Mouse (Mus musculus) neural tube, embryonic 15.5 days (tissue): ENCODE results near the gene Tial1. TPM values are rescaled to one million over a fixed set of nuclear protein-coding genes. Genes with fewer than 3 reads are reported as not detected.

ENCODE experiments used
- ATAC-seq: fragments of 200-750 bp; cut with Nextera tagmentation; 2 replicates; pipeline ENCODE4 v1.8.0; 2017; ENCODE audit warnings: mild to moderate bottlenecking, moderate TSS enrichment, moderate library complexity; ENCODE audit not compliant: low FRiP score
- H3K27ac ChIP-seq: fragments of 300-500 bp; sonication (generic); replicated peaks from 2 replicates; pipeline ENCODE4 v1.5.1; 2015; ENCODE audit warnings: mild to moderate bottlenecking, inconsistent platforms
- H3K27me3 ChIP-seq: fragments of 300-500 bp; sonication (generic); replicated peaks from 2 replicates; pipeline ENCODE4 v1.6.1; 2015; ENCODE audit warnings: inconsistent platforms
- H3K36me3 ChIP-seq: fragments of 300-500 bp; sonication (generic); 2 replicates; pipeline ENCODE4 v1.6.1; 2015; ENCODE audit warnings: inconsistent platforms
- H3K4me1 ChIP-seq: fragments of 300-500 bp; sonication (generic); 2 replicates; pipeline ENCODE4 v1.6.1; 2015; ENCODE audit warnings: inconsistent platforms
- H3K4me2 ChIP-seq: fragments of 300-500 bp; sonication (generic); 2 replicates; pipeline ENCODE4 v1.6.1; 2015; ENCODE audit warnings: inconsistent platforms, mild to moderate bottlenecking, moderate library complexity
- H3K4me3 ChIP-seq: fragments of 300-500 bp; sonication (generic); replicated peaks from 2 replicates; pipeline ENCODE4 v1.5.1; 2015; ENCODE audit warnings: mild to moderate bottlenecking, inconsistent platforms
- H3K9ac ChIP-seq: fragments of 300-500 bp; sonication (generic); replicated peaks from 2 replicates; pipeline ENCODE4 v1.6.1; 2015; ENCODE audit warnings: mild to moderate bottlenecking, inconsistent platforms
- H3K9me3 ChIP-seq: fragments of 300-500 bp; sonication (generic); replicated peaks from 2 replicates; pipeline ENCODE4 v1.6.1; 2016; ENCODE audit warnings: inconsistent platforms
- WGBS: fragments of 180-500 bp; shearing (Covaris S2); methylation state at CpG from one replicate; pipeline ENCODE4 v1.1.7; 2015; ENCODE audit warnings: mixed read lengths; 5-methylcytosine and 5-hydroxymethylcytosine counted together
- polyA plus RNA-seq: library from polyadenylated mRNA; unstranded; fragments of >200 nt; fragmentation: Nextera tagmentation; extraction: Ambion mirVana; gene quantifications from 2 replicates; pipeline ENCODE4 v1.2.1, GENCODE M21; 2015

The Tial1 gene
- polyA plus RNA-seq, 1 experiment from 2014 or later, result 26.9 TPM

GRCm38 (mm10) chr7:128440584-128440983 is 20.9 kb downstream of the Tial1 start:
- H3K9ac ChIP-seq, result no peak overlapping the region
- peaks cover 35% of the 10 kb centered on the region for H3K36me3 ChIP-seq
- no peak overlapping the region for H3K27ac ChIP-seq
- H3K4me3 ChIP-seq, result no peak overlapping the region
- no peak for ATAC-seq
- no peaks in the 10 kb centered on the region for H3K27me3 ChIP-seq
- H3K4me1 ChIP-seq, result no peaks in the 10 kb centered on the region
- H3K9me3 ChIP-seq, result no peaks in the 10 kb centered on the region
- WGBS, result 86% methylated on average over 2 of the region's 2 CpGs
- no peak overlapping the region for H3K4me2 ChIP-seq

- no peak overlapping the region for H3K4me3 ChIP-seq
- H3K27me3 ChIP-seq, result no peaks in the 10 kb centered on the region
- H3K9me3 ChIP-seq, result no peaks in the 10 kb centered on the region
- 97% methylated on average over 6 of the region's 6 CpGs for WGBS
- no peak overlapping the region for H3K9ac ChIP-seq
- peaks cover 24% of the 10 kb centered on the region for H3K36me3 ChIP-seq
- H3K4me2 ChIP-seq, result no peak overlapping the region
- H3K4me1 ChIP-seq, result no peaks in the 10 kb centered on the region
- no peak for ATAC-seq
- H3K27ac ChIP-seq, result no peak overlapping the region
Observed at GRCm38 (mm10) chr7:128439251-128439650, 22.3 kb downstream of the Tial1 start.

- H3K36me3 ChIP-seq, result peaks cover 17% of the 10 kb centered on the region
- no peak overlapping the region for H3K9ac ChIP-seq
- H3K4me2 ChIP-seq, result no peak overlapping the region
- no peaks in the 10 kb centered on the region for H3K9me3 ChIP-seq
- H3K4me3 ChIP-seq, result no peak overlapping the region
- no peak for ATAC-seq
- H3K27me3 ChIP-seq, result no peaks in the 10 kb centered on the region
- H3K27ac ChIP-seq, result no peak overlapping the region
- no peaks in the 10 kb centered on the region for H3K4me1 ChIP-seq
Observed at GRCm38 (mm10) chr7:128438131-128438530, 23.4 kb downstream of the Tial1 start.

- no peak overlapping the region for H3K9ac ChIP-seq
- H3K27me3 ChIP-seq, result no peaks in the 10 kb centered on the region
- H3K9me3 ChIP-seq, result no peaks in the 10 kb centered on the region
- H3K4me3 ChIP-seq, result no peak overlapping the region
- peak; percentile 74; the same call in 1 of the 2 replicates for ATAC-seq
- no peaks in the 10 kb centered on the region for H3K36me3 ChIP-seq
- 0 out of 2 replicates have a peak, but pooled peaks cover 6% of the 10 kb centered on the region for H3K4me1 ChIP-seq
- H3K4me2 ChIP-seq, result no peak overlapping the region
- H3K27ac ChIP-seq, result no peak overlapping the region
- 67% methylated on average over 1 of the region's 1 CpGs for WGBS
Observed at GRCm38 (mm10) chr7:128433213-128433612, 28.3 kb downstream of the Tial1 start.

- Histone ChIP-seq H3K9me3 (no peaks in the 10 kb centered on the region), H3K4me3 (no peak overlapping the region), H3K27me3 (no peaks in the 10 kb centered on the region), H3K36me3 (no peaks in the 10 kb centered on the region), H3K9ac (no peak overlapping the region), H3K27ac (no peak overlapping the region), H3K4me1 (0 out of 2 replicates have a peak, but pooled peaks cover 6% of the 10 kb centered on the region), H3K4me2 (no peak overlapping the region; the same call in 1 of the 2 replicates)
- 44% methylated on average over 10 of the region's 10 CpGs for WGBS
- ATAC-seq, result no peak
Observed at GRCm38 (mm10) chr7:128432574-128432973, 28.9 kb downstream of the Tial1 start.

- Histone ChIP-seq H3K27me3 (peaks cover 28% of the 10 kb centered on the region), H3K27ac (no peak overlapping the region), H3K36me3 (no peaks in the 10 kb centered on the region), H3K9me3 (no peaks in the 10 kb centered on the region), H3K4me1 (peaks cover 17% of the 10 kb centered on the region), H3K9ac (no peak overlapping the region), H3K4me2 (no peak overlapping the region), H3K4me3 (no peak overlapping the region)
- WGBS, result 85% methylated on average over 3 of the region's 3 CpGs
- no peak for ATAC-seq
Observed at GRCm38 (mm10) chr7:128422491-128422890, 39.0 kb downstream of the Tial1 start.

- Histone ChIP-seq H3K4me1 (peaks cover 25% of the 10 kb centered on the region), H3K4me3 (no peak overlapping the region), H3K36me3 (no peaks in the 10 kb centered on the region), H3K4me2 (no peak overlapping the region), H3K9ac (no peak overlapping the region), H3K27ac (no peak overlapping the region), H3K9me3 (no peaks in the 10 kb centered on the region), H3K27me3 (peaks cover 32% of the 10 kb centered on the region)
- no peak for ATAC-seq
- 88% methylated on average over 7 of the region's 7 CpGs for WGBS
Observed at GRCm38 (mm10) chr7:128421701-128422100, 39.8 kb downstream of the Tial1 start.

- no peak for ATAC-seq
Observed at GRCm38 (mm10) chr7:128419690-128420089, 41.8 kb downstream of the Tial1 start.

GRCm38 (mm10) chr7:128417930-128418779 is 43.4 kb downstream of the Tial1 start, which contains the start of gene Rgs10:
Gene Rgs10, minus strand, starts transcription at chr7:128418758.
- H3K27ac ChIP-seq, result peak within 1 kb of the TSS; percentile 51
- H3K4me3 ChIP-seq, result peak within 1 kb of the TSS; percentile 75
- no peaks in the 10 kb centered on the region for H3K9me3 ChIP-seq
- H3K36me3 ChIP-seq, result no peaks in the 10 kb centered on the region
- H3K27me3 ChIP-seq, result peaks cover 43% of the 10 kb centered on the region
- ATAC-seq, result peak; percentile 84
- WGBS, result under 1% methylated on average over 71 of the region's 102 CpGs
- peak within 1 kb of the TSS; percentile 96 for H3K4me2 ChIP-seq
- H3K4me1 ChIP-seq, result peaks cover 27% of the 10 kb centered on the region
- peak within 1 kb of the TSS; percentile 74 for H3K9ac ChIP-seq

More at GRCm38 (mm10) chr7:128419690-128420089, 41.8 kb downstream of the Tial1 start:
- H3K9me3 ChIP-seq, result no peaks in the 10 kb centered on the region
- peaks cover 45% of the 10 kb centered on the region for H3K27me3 ChIP-seq
- WGBS, result 9% methylated on average over 9 of the region's 9 CpGs
- no peaks in the 10 kb centered on the region for H3K36me3 ChIP-seq
- no peak overlapping the region for H3K4me3 ChIP-seq
- peaks cover 27% of the 10 kb centered on the region for H3K4me1 ChIP-seq
- no peak overlapping the region for H3K27ac ChIP-seq
- no peak overlapping the region for H3K9ac ChIP-seq
- no peak overlapping the region for H3K4me2 ChIP-seq

- no peaks in the 10 kb centered on the region for H3K36me3 ChIP-seq
- H3K4me2 ChIP-seq, result peak overlapping the region; percentile 96
- peaks cover 43% of the 10 kb centered on the region for H3K27me3 ChIP-seq
- H3K4me3 ChIP-seq, result peak overlapping the region; percentile 75
- no peak for ATAC-seq
- peak overlapping the region; percentile 51; the same call in 1 of the 2 replicates for H3K27ac ChIP-seq
- H3K4me1 ChIP-seq, result peaks cover 27% of the 10 kb centered on the region
- H3K9me3 ChIP-seq, result no peaks in the 10 kb centered on the region
- peak overlapping the region; percentile 74 for H3K9ac ChIP-seq
- WGBS, result 2% methylated on average over 30 of the region's 32 CpGs
Observed at GRCm38 (mm10) chr7:128417226-128417929, 44.1 kb downstream of the Tial1 start.

GRCm38 (mm10) chr7:128416664-128417063 is 44.9 kb downstream of the Tial1 start:
- WGBS, result 40% methylated on average over 6 of the region's 6 CpGs

More at GRCm38 (mm10) chr7:128416664-128417063, 44.9 kb downstream of the Tial1 start:
- Histone ChIP-seq H3K27me3 (peaks cover 43% of the 10 kb centered on the region), H3K36me3 (no peaks in the 10 kb centered on the region), H3K9me3 (no peaks in the 10 kb centered on the region), H3K4me1 (peaks cover 27% of the 10 kb centered on the region), H3K4me3 (peak overlapping the region; percentile 75), H3K27ac (no peak overlapping the region), H3K9ac (no peak overlapping the region; the same call in 1 of the 2 replicates), H3K4me2 (peak overlapping the region; percentile 96)
- ATAC-seq, result no peak
